ENCODE assay signal across 10 mouse cellular contexts in genomic region chr10:87593916-87594315, GRCm38 (mm10).
"Had no signal": no experiment of that assay in that cellular context is flagged by ENCODE, and none has a peak within 500 bp of the region (broad histone marks: within the 10 kb centered on the region; RNA-seq: fewer than 3 reads in every experiment).

No protein-coding gene starts in this region.

- H3K36me3 ChIP-seq: limb, embryonic 10.5 days; liver, embryonic 15.5 days; midbrain, embryonic 13.5 days had no signal

- H3K27ac ChIP-seq: limb, embryonic 10.5 days; liver, embryonic 15.5 days; midbrain, embryonic 13.5 days had no signal

- H3K27me3 ChIP-seq: liver, embryonic 15.5 days; midbrain, embryonic 13.5 days had no signal

- H3K4me2 ChIP-seq: liver, embryonic 11.5 days; liver, embryonic 15.5 days; midbrain, embryonic 13.5 days had no signal

- ATAC-seq: lung, postnatal 0 days; midbrain, embryonic 13.5 days had no signal

- DNase-seq: kidney, postnatal 10 days; lung, adult 2 months; lung, postnatal 36 days; spleen, adult 18-20 months; thymus, postnatal 36 days had no signal

- H3K4me3 ChIP-seq: limb, embryonic 10.5 days; liver, embryonic 15.5 days; midbrain, embryonic 13.5 days had no signal

- H3K4me1 ChIP-seq: liver, embryonic 15.5 days had no signal

- H3K9ac ChIP-seq: liver, embryonic 15.5 days; midbrain, embryonic 13.5 days had no signal

- H3K9me3 ChIP-seq: limb, embryonic 10.5 days; liver, embryonic 15.5 days; midbrain, embryonic 13.5 days had no signal
